Mouse (Mus musculus): Measurements from ENCODE around the gene Matk. TPM values are rescaled to one million over a fixed set of nuclear protein-coding genes. Genes with fewer than 3 reads are reported as not detected.
A peak's percentile ranks its signal among the peaks of the same experiment; 100 is the strongest.

Gene Matk
- polyA plus RNA-seq, 1 experiment from 2014 or later = 3.7 TPM

DNA sequence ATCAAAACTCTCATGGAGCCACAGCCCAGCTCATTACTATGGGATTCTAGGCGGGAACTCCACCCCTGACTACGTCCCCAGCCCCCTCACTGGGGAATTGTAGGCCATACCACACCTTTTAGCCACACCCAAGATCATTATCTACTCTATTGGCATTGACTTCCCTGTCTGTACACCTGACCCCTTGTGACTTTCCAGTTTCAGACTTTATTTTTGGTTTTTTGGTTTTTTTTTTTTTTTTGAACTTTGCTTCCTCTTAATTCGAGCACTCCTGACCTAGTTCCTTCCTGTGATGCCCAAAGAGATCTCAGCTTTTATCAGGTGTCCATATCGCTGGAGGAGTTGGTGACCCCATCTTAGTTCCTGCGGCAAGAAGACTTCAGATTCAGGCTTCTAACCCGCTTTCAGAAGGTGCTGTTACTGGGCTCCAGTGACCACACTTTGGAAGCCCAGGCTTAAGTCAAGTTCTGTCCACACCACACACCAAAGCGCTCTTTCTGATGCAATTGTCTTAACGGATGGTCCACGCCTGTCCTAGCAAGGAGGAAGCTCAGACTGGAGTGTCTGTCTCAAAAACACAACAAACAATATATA is 38.9 kb downstream of the Matk start, which contains the start of gene Tjp3:
Gene Tjp3 (minus strand): TSS at position 71 of the 594 bp plus-strand sequence.
- H3K27ac ChIP-seq (replicated peaks) = no peak within 1 kb of the TSS
- WGBS = 73% methylated on average over 9 of the region's 9 CpGs
- peak within 1 kb of the TSS; percentile 71 for H3K4me3 ChIP-seq
- peaks cover 51% of the 10 kb centered on the region for H3K4me1 ChIP-seq
- DNase-seq (ENCODE audit: low spot score) = no peak
- peaks cover 56% of the 10 kb centered on the region for H3K27me3 ChIP-seq (ENCODE audit: low read depth, poor library complexity, severe bottlenecking)
- H3K36me3 ChIP-seq = peaks cover 15% of the 10 kb centered on the region
- no peaks in the 10 kb centered on the region for H3K9me3 ChIP-seq (replicated peaks)

DNA sequence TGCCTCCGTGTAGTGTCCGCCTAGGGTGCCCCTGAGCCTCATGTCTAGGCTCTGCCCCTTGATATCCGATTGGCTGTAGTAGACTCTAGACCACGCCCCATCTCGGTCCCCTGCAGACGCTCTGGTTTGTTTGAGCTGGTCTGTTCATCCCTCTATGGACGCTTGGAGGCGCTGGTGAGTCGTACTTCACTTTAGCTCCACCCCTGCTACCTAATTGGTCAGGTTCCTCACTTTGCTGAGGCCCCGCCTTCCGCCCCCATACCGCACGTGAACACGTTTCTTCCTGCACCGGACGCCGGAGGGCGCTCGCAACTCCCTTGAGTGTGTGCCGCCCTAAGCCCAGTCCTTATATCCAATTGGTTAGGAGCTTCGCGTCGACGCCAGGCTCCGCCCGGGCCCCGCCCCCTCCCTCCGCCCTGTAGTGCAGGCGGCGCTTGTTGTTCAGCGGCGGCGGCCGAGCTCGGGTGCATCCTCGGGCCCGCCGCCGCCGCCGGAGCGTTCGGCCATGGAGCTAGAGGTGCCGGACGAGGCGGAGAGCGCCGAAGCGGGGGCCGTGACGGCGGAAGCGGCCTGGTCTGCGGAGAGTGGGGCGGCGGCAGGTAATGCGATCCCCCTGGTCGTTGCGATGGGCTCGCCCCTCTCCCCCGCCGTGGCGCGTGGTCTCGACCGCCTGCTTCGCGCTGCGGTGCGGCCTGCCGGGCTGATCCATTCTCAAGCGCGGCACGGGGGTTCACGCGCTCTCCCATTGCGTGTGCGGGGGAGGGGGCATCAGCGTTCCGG is 40.0 kb downstream of the Matk start, which contains the start of gene Pip5k1c:
Gene Pip5k1c (plus strand): TSS at position 410 of the 780 bp plus-strand sequence.
- peaks cover 18% of the 10 kb centered on the region for H3K36me3 ChIP-seq
- peak; percentile 100 for DNase-seq (ENCODE audit: low spot score)
- H3K27me3 ChIP-seq (ENCODE audit: low read depth, poor library complexity, severe bottlenecking) = peaks cover 45% of the 10 kb centered on the region
- peak within 1 kb of the TSS; percentile 71 for H3K4me3 ChIP-seq
- under 1% methylated on average over 74 of the region's 80 CpGs for WGBS
- H3K27ac ChIP-seq (replicated peaks) = peak within 1 kb of the TSS; percentile 96
- no peaks in the 10 kb centered on the region for H3K9me3 ChIP-seq (replicated peaks)
- H3K4me1 ChIP-seq = peaks cover 57% of the 10 kb centered on the region

- WGBS = 5% methylated on average over 25 of the region's 25 CpGs
- Histone ChIP-seq H3K27ac (replicated peaks) (peak overlapping the region; percentile 96), H3K4me1 (peaks cover 53% of the 10 kb centered on the region), H3K4me3 (peak overlapping the region; percentile 71), H3K27me3 (ENCODE audit: low read depth, poor library complexity, severe bottlenecking) (peaks cover 37% of the 10 kb centered on the region), H3K9me3 (replicated peaks) (no peaks in the 10 kb centered on the region), H3K36me3 (peaks cover 25% of the 10 kb centered on the region)
- no peak for DNase-seq (ENCODE audit: low spot score)
Measured at GRCm38 (mm10) chr10:81293334-81294030, 40.7 kb downstream of the Matk start.

GRCm38 (mm10) chr10:81294442-81294841 is 41.7 kb downstream of the Matk start:
- Histone ChIP-seq H3K4me1 (peaks cover 56% of the 10 kb centered on the region), H3K27me3 (ENCODE audit: low read depth, poor library complexity, severe bottlenecking) (peaks cover 29% of the 10 kb centered on the region), H3K9me3 (replicated peaks) (no peaks in the 10 kb centered on the region), H3K36me3 (peaks cover 25% of the 10 kb centered on the region), H3K4me3 (peak overlapping the region; percentile 71), H3K27ac (replicated peaks) (peak overlapping the region; percentile 96; the same call in 1 of the 2 replicates)
- 67% methylated on average over 8 of the region's 8 CpGs for WGBS
- DNase-seq (ENCODE audit: low spot score) = no peak

GRCm38 (mm10) chr10:81295185-81295584 is 42.5 kb downstream of the Matk start:
- Histone ChIP-seq H3K36me3 (peaks cover 27% of the 10 kb centered on the region), H3K27ac (replicated peaks) (no peak overlapping the region), H3K4me3 (peak overlapping the region; percentile 71; the same call in 1 of the 2 replicates), H3K27me3 (ENCODE audit: low read depth, poor library complexity, severe bottlenecking) (peaks cover 22% of the 10 kb centered on the region), H3K4me1 (peaks cover 62% of the 10 kb centered on the region), H3K9me3 (replicated peaks) (no peaks in the 10 kb centered on the region)
- WGBS = 93% methylated on average over 6 of the region's 6 CpGs
- no peak for DNase-seq (ENCODE audit: low spot score)

DNA sequence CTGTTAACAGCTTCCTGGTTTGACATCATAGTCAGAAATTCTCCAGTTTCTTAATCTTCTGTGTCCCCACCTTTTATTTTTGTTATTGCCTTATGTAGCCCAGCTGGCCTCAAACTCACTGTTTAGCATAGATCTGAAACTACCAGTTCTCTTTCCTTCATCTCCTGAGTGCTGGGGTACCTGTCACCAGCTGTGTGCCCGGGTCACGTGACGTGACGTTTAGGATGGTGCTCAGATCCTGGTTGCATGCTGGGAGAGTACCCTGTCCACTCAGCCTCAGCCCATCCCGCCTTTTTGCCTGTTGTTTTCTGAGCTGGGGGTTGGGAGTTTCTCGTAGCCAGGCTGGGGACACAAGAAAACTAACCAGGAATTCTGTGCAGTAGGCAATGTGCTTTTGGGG is 44.5 kb downstream of the Matk start:
- Histone ChIP-seq H3K36me3 (peaks cover 32% of the 10 kb centered on the region), H3K27me3 (ENCODE audit: low read depth, poor library complexity, severe bottlenecking) (0 out of 2 replicates have a peak, but pooled peaks cover 1% of the 10 kb centered on the region), H3K9me3 (replicated peaks) (no peaks in the 10 kb centered on the region), H3K27ac (replicated peaks) (no peak overlapping the region), H3K4me3 (0 out of 2 replicates have a peak overlapping the region, but pooled peaks have one; percentile 5), H3K4me1 (peaks cover 78% of the 10 kb centered on the region)
- no peak for DNase-seq (ENCODE audit: low spot score)
- 79% methylated on average over 6 of the region's 6 CpGs for WGBS

- H3K27ac ChIP-seq (replicated peaks) = 0 out of 2 replicates have a peak overlapping the region, but pooled peaks have one; percentile 7
- peaks cover 84% of the 10 kb centered on the region for H3K4me1 ChIP-seq
- H3K36me3 ChIP-seq = peaks cover 37% of the 10 kb centered on the region
- H3K9me3 ChIP-seq (replicated peaks) = no peaks in the 10 kb centered on the region
- WGBS = 80% methylated on average over 10 of the region's 10 CpGs
- H3K27me3 ChIP-seq (ENCODE audit: low read depth, poor library complexity, severe bottlenecking) = no peaks in the 10 kb centered on the region
- H3K4me3 ChIP-seq = no peak overlapping the region
- no peak for DNase-seq (ENCODE audit: low spot score)
Measured at GRCm38 (mm10) chr10:81297845-81298244, 45.1 kb downstream of the Matk start.

GRCm38 (mm10) chr10:81298369-81299100 is 45.8 kb downstream of the Matk start:
- no peak overlapping the region; the same call in 1 of the 2 replicates for H3K4me3 ChIP-seq
- WGBS = 94% methylated on average over 17 of the region's 17 CpGs
- H3K27me3 ChIP-seq (ENCODE audit: low read depth, poor library complexity, severe bottlenecking) = no peaks in the 10 kb centered on the region
- DNase-seq (ENCODE audit: low spot score) = no peak
- H3K9me3 ChIP-seq (replicated peaks) = no peaks in the 10 kb centered on the region
- no peak overlapping the region for H3K27ac ChIP-seq (replicated peaks)
- H3K4me1 ChIP-seq = peaks cover 87% of the 10 kb centered on the region
- H3K36me3 ChIP-seq = peaks cover 37% of the 10 kb centered on the region

GRCm38 (mm10) chr10:81299585-81300351 is 47.0 kb downstream of the Matk start:
- Histone ChIP-seq H3K27me3 (ENCODE audit: low read depth, poor library complexity, severe bottlenecking) (no peaks in the 10 kb centered on the region), H3K36me3 (peaks cover 39% of the 10 kb centered on the region), H3K4me1 (peaks cover 85% of the 10 kb centered on the region), H3K27ac (replicated peaks) (peak overlapping the region; percentile 52; the same call in 1 of the 2 replicates), H3K9me3 (replicated peaks) (no peaks in the 10 kb centered on the region), H3K4me3 (no peak overlapping the region)
- no peak for DNase-seq (ENCODE audit: low spot score)
- WGBS = 92% methylated on average over 14 of the region's 14 CpGs

DNA sequence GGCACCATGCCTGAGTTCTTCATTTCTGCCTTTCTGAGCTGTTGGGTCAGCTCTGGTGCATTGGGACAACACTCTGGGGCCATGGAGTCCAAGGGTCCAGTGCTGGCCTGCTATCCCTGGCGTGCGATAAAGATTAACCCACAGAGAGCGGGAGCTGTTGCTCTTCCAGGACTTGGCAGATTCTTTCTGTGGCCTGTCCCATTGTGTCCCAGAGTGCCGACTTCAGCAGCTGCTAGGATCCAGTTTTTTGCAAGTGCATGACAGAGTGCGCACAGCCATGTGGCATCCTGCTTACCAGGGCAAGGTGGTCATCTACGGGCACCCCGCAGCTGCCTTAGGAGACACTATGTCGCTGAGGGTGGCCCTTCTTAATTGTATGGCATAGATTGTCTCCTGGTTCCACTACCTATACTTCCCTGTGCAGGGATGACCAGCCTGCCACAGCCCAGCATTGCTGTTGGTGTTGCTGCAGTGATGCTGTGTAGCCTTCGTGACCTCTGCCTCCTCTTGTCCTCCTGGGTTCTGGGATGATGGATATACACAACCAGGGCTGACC is 47.7 kb downstream of the Matk start:
- 0 out of 2 replicates have a peak overlapping the region, but pooled peaks have one; percentile 52 for H3K27ac ChIP-seq (replicated peaks)
- no peaks in the 10 kb centered on the region for H3K27me3 ChIP-seq (ENCODE audit: low read depth, poor library complexity, severe bottlenecking)
- no peaks in the 10 kb centered on the region for H3K9me3 ChIP-seq (replicated peaks)
- H3K4me3 ChIP-seq = no peak overlapping the region
- peaks cover 81% of the 10 kb centered on the region for H3K4me1 ChIP-seq
- 88% methylated on average over 9 of the region's 9 CpGs for WGBS
- H3K36me3 ChIP-seq = peaks cover 43% of the 10 kb centered on the region
- no peak for DNase-seq (ENCODE audit: low spot score)

DNA sequence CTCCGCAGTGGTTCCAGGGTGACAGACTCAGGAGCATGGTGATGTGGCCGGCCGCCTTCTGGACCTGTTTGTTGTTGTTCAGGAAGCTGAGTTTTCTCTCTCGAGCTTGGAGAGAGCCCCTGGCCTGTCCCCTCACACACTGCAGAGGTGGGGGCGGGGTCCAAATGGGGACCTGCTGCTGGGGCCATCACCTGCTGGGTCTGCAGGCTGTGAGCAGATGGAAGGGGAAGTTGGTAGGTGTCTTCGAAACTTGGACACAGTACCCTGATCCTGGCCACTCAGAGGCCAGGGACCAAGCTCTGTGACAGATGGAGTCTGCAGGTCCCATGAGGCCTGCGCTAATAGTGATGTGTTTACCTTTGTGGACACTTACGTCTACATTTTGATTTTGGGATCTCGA is 48.6 kb downstream of the Matk start:
- no peak for DNase-seq (ENCODE audit: low spot score)
- WGBS = 81% methylated on average over 9 of the region's 9 CpGs

More for the DNA sequence above, 48.6 kb downstream of the Matk start:
- H3K27me3 ChIP-seq (ENCODE audit: low read depth, poor library complexity, severe bottlenecking) = no peaks in the 10 kb centered on the region
- H3K27ac ChIP-seq (replicated peaks) = 0 out of 2 replicates have a peak overlapping the region, but pooled peaks have one; percentile 0
- H3K4me3 ChIP-seq = no peak overlapping the region
- peaks cover 43% of the 10 kb centered on the region for H3K36me3 ChIP-seq
- H3K4me1 ChIP-seq = peaks cover 73% of the 10 kb centered on the region
- no peaks in the 10 kb centered on the region for H3K9me3 ChIP-seq (replicated peaks)
